Mouse (Mus musculus) embryonic facial prominence, embryonic 12.5 days (tissue): ENCODE results near the gene Tnfrsf19. TPM values are rescaled to one million over a fixed set of nuclear protein-coding genes. Genes with fewer than 3 reads are reported as not detected.
A peak's percentile ranks its signal among the peaks of the same experiment; 100 is the strongest.

Experiments
- ATAC-seq: fragments of 200-750 bp; cut with Nextera tagmentation; 2 replicates; pipeline ENCODE4 v1.8.0; 2017; ENCODE audit not compliant: insufficient number of reproducible peaks, insufficient read depth, low FRiP score, low TSS enrichment
- H3K27ac ChIP-seq: fragments of 300-500 bp; sonication (generic); 2 replicates; pipeline ENCODE4 v1.5.1; 2016; ENCODE audit warnings: mild to moderate bottlenecking
- H3K27me3 ChIP-seq: fragments of 300-500 bp; sonication (generic); 2 replicates; pipeline ENCODE4 v1.6.1; 2016; ENCODE audit warnings: mild to moderate bottlenecking, moderate library complexity
- H3K36me3 ChIP-seq: fragments of 300-500 bp; sonication (generic); 2 replicates; pipeline ENCODE4 v1.6.1; 2016; ENCODE audit warnings: mild to moderate bottlenecking
- H3K4me1 ChIP-seq: fragments of 300-500 bp; sonication (generic); 2 replicates; pipeline ENCODE4 v1.6.1; 2016
- H3K4me2 ChIP-seq: fragments of 300-500 bp; sonication (generic); replicated peaks from 2 replicates; pipeline ENCODE4 v1.6.1; 2016; ENCODE audit warnings: mild to moderate bottlenecking, moderate library complexity
- H3K4me3 ChIP-seq: fragments of 300-500 bp; sonication (generic); 2 replicates; pipeline ENCODE4 v1.5.1; 2016; ENCODE audit warnings: mild to moderate bottlenecking
- H3K9ac ChIP-seq: fragments of 300-500 bp; sonication (generic); 2 replicates; pipeline ENCODE4 v1.6.1; 2016; ENCODE audit warnings: mild to moderate bottlenecking, moderate library complexity
- H3K9me3 ChIP-seq: fragments of 300-500 bp; sonication (generic); 2 replicates; pipeline ENCODE4 v1.6.1; 2016; ENCODE audit warnings: mild to moderate bottlenecking, moderate library complexity
- WGBS: fragments of 180-500 bp; shearing (Covaris S2); methylation state at CpG from one replicate; pipeline ENCODE4 v1.1.7; 2016; 5-methylcytosine and 5-hydroxymethylcytosine counted together
- polyA plus RNA-seq: library from polyadenylated mRNA; unstranded; fragments of >200 nt; fragmentation: Nextera tagmentation; extraction: Ambion mirVana; gene quantifications from 2 replicates; pipeline ENCODE4 v1.2.1, GENCODE M21; 2016

Gene Tnfrsf19
- polyA plus RNA-seq, 1 experiment from 2014 or later = 62.6 TPM

DNA sequence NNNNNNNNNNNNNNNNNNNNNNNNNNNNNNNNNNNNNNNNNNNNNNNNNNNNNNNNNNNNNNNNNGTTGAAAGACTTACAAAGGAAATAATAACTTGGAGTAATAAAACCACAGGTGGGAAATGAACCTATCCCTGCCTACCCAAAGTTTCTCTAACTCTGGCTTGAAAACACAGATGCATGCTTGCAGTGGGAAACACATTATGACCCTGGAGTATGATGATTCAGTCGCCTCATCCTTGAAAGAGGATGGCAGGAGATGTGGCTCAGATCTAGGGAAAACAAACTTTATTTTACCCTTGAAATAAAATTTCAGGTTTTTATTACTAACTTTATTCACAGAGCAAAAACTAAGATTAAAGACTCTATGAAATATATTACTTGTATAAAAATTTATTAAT, 26.4 kb downstream of the Tnfrsf19 start:
- no peak overlapping the region for H3K9ac ChIP-seq
- no peaks in the 10 kb centered on the region for H3K9me3 ChIP-seq
- WGBS = 89% methylated on average over 1 of the region's 1 CpGs
- H3K27ac ChIP-seq = no peak overlapping the region
- no peak for ATAC-seq
- peaks cover 4% of the 10 kb centered on the region; the same call in 1 of the 2 replicates for H3K36me3 ChIP-seq
- no peaks in the 10 kb centered on the region for H3K27me3 ChIP-seq
- H3K4me3 ChIP-seq = no peak overlapping the region
- H3K4me1 ChIP-seq = peaks cover 3% of the 10 kb centered on the region; the same call in 1 of the 2 replicates
- no peak overlapping the region for H3K4me2 ChIP-seq

- Histone ChIP-seq H3K4me1 (peaks cover 23% of the 10 kb centered on the region), H3K36me3 (no peaks in the 10 kb centered on the region), H3K4me3 (no peak overlapping the region), H3K9ac (no peak overlapping the region), H3K27ac (no peak overlapping the region), H3K27me3 (no peaks in the 10 kb centered on the region), H3K4me2 (no peak overlapping the region), H3K9me3 (no peaks in the 10 kb centered on the region)
- 76% methylated on average over 15 of the region's 15 CpGs for WGBS
- no peak for ATAC-seq
Measured at GRCm38 (mm10) chr14:61014544-61014943, 31.7 kb downstream of the Tnfrsf19 start.

DNA sequence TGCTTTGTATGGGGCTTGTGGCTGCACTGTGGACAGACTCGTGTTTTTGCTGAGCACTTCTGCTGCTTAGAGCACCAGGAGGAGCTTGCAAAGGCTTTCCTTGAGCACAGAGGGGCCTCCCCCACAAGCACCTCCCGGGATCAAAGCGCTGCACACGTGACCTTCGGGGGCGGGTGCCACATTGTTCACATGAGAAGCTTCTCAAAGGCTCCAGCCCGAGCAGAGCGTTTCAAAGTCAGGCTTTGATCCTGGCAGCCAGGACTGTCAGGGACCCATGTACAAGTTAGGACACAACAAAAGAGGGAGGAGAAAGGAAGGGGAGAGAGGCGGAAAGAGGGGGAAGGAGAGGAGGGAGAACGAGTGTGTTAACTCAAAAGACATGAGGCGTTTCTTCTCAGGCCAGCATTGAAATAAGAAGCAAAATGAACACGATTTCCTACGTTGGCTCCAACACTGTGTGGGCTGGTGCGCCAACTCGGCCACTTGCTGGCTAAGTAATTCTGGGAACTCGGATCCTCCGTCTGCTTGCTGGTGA, 33.8 kb downstream of the Tnfrsf19 start:
- peak overlapping the region; percentile 46 for H3K4me2 ChIP-seq
- H3K27ac ChIP-seq = peak overlapping the region; percentile 73
- H3K4me1 ChIP-seq = peaks cover 20% of the 10 kb centered on the region
- 3% methylated on average over 17 of the region's 17 CpGs for WGBS
- H3K4me3 ChIP-seq = peak overlapping the region; percentile 12
- ATAC-seq = peak; percentile 85
- no peaks in the 10 kb centered on the region for H3K27me3 ChIP-seq
- no peak overlapping the region for H3K9ac ChIP-seq
- no peaks in the 10 kb centered on the region for H3K36me3 ChIP-seq
- no peaks in the 10 kb centered on the region for H3K9me3 ChIP-seq

- H3K4me1 ChIP-seq = peaks cover 20% of the 10 kb centered on the region
- H3K27me3 ChIP-seq = no peaks in the 10 kb centered on the region
- WGBS = 91% methylated on average over 8 of the region's 8 CpGs
- no peak for ATAC-seq
- no peaks in the 10 kb centered on the region for H3K36me3 ChIP-seq
- H3K27ac ChIP-seq = no peak overlapping the region
- no peak overlapping the region for H3K4me3 ChIP-seq
- H3K9me3 ChIP-seq = no peaks in the 10 kb centered on the region
- 0 out of 2 replicates have a peak overlapping the region, but pooled peaks have one; percentile 46 for H3K4me2 ChIP-seq
- H3K9ac ChIP-seq = no peak overlapping the region
Measured at GRCm38 (mm10) chr14:61011621-61012174, 34.6 kb downstream of the Tnfrsf19 start.

DNA sequence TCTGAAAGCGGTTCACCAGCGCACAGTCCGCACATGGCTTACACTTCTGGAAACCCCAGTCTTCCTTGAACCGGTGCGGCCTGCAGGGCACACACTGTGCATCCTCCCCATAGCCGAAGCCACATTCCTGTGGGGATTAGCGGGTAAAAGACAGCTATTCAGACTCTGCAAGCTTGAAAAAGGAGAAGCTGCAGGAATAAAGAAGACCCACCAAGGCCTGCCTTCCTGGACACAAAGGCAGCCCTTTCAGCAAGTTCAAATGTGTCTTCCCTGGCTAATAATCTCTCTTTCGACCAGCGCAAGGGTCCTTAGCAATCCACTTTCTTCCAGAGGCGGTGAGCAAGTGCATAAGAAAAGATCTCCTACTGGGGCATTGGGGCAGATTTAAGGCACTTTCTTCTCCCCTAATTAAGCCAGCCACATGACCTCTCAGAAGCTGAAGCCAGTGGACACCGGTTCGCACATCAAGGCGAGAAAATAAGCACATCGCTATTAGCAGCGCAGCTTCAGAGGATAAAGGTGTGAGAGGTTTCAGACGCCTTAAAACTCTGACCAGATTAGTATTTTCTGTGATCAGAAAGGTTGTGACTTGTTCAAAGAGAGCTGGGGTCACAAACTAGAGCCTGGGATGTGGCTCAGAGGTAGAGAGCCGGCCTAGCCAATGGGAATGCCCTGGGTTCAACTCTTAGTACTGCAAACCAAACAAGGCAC, 41.0 kb downstream of the Tnfrsf19 start:
- H3K9me3 ChIP-seq = no peaks in the 10 kb centered on the region
- peak overlapping the region; percentile 72; the same call in 1 of the 2 replicates for H3K27ac ChIP-seq
- peaks cover 8% of the 10 kb centered on the region; the same call in 1 of the 2 replicates for H3K4me1 ChIP-seq
- H3K27me3 ChIP-seq = no peaks in the 10 kb centered on the region
- H3K36me3 ChIP-seq = no peaks in the 10 kb centered on the region
- no peak overlapping the region for H3K4me2 ChIP-seq
- no peak overlapping the region for H3K4me3 ChIP-seq
- 0 out of 2 replicates have a peak, but pooled peaks have one; percentile 52 for ATAC-seq
- 23% methylated on average over 17 of the region's 17 CpGs for WGBS
- no peak overlapping the region for H3K9ac ChIP-seq

GRCm38 (mm10) chr14:61003676-61004075, 42.6 kb downstream of the Tnfrsf19 start:
- no peaks in the 10 kb centered on the region for H3K36me3 ChIP-seq
- H3K27ac ChIP-seq = no peak overlapping the region
- H3K9me3 ChIP-seq = no peaks in the 10 kb centered on the region
- no peak overlapping the region for H3K9ac ChIP-seq
- WGBS = 87% methylated on average over 6 of the region's 6 CpGs
- H3K4me2 ChIP-seq = no peak overlapping the region
- H3K27me3 ChIP-seq = no peaks in the 10 kb centered on the region
- no peak overlapping the region for H3K4me3 ChIP-seq
- peaks cover 8% of the 10 kb centered on the region; the same call in 1 of the 2 replicates for H3K4me1 ChIP-seq
- no peak for ATAC-seq

GRCm38 (mm10) chr14:61000072-61000471, 46.2 kb downstream of the Tnfrsf19 start:
- Histone ChIP-seq H3K36me3 (no peaks in the 10 kb centered on the region), H3K4me1 (peaks cover 19% of the 10 kb centered on the region), H3K4me2 (no peak overlapping the region), H3K4me3 (no peak overlapping the region), H3K27ac (no peak overlapping the region), H3K9me3 (no peaks in the 10 kb centered on the region), H3K27me3 (no peaks in the 10 kb centered on the region), H3K9ac (no peak overlapping the region)
- WGBS = 86% methylated on average over 5 of the region's 5 CpGs
- ATAC-seq = no peak

DNA sequence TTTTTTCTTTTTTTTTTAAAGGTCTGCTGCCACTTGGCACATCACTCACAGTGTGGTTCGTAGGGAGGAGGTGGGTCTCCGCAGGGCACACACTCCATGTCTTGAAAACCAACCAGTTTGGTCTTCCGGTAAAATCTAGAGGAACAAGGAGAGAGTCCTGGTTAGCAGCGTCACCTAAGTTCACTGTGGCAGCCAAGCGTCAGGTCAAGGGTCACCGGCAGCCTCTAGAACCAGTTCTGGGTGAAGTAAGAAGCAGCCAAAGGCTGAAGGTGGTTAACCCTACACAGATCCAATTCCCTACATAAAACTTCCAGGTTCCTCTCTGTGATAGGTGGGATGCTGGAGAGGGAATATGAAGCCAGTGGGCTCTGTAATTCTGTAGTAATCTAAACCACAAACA, 49.7 kb downstream of the Tnfrsf19 start:
- Histone ChIP-seq H3K27me3 (no peaks in the 10 kb centered on the region), H3K27ac (no peak overlapping the region), H3K4me2 (no peak overlapping the region), H3K4me3 (no peak overlapping the region), H3K9ac (no peak overlapping the region), H3K36me3 (no peaks in the 10 kb centered on the region), H3K4me1 (peaks cover 25% of the 10 kb centered on the region), H3K9me3 (no peaks in the 10 kb centered on the region)
- ATAC-seq = no peak
- 39% methylated on average over 6 of the region's 6 CpGs for whole genome bisulfite sequencing

DNA sequence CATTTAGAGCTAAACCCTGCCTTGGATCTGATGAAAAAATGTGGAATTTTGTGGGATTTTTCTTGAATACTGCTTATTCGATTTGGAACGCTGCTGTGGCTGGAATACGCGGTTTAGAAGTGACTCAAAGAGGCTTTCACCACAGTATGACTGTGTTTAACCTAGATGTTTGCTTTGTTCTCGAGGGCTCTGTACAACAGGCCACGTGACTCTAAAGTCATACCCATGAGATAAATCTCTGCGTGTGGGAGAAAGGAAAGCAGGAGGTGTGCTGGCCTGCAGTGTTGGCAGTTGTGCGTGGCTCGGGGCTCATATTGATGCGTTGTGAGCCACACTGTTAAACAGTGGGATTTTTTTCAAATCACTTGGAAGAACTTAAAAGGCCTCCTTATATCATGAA, 52.8 kb downstream of the Tnfrsf19 start:
- Histone ChIP-seq H3K4me1 (peaks cover 32% of the 10 kb centered on the region), H3K9ac (no peak overlapping the region), H3K4me2 (no peak overlapping the region), H3K36me3 (no peaks in the 10 kb centered on the region), H3K27me3 (no peaks in the 10 kb centered on the region), H3K9me3 (no peaks in the 10 kb centered on the region), H3K27ac (peak overlapping the region; percentile 23; the same call in 1 of the 2 replicates), H3K4me3 (no peak overlapping the region)
- 78% methylated on average over 10 of the region's 10 CpGs for WGBS
- no peak for ATAC-seq

DNA sequence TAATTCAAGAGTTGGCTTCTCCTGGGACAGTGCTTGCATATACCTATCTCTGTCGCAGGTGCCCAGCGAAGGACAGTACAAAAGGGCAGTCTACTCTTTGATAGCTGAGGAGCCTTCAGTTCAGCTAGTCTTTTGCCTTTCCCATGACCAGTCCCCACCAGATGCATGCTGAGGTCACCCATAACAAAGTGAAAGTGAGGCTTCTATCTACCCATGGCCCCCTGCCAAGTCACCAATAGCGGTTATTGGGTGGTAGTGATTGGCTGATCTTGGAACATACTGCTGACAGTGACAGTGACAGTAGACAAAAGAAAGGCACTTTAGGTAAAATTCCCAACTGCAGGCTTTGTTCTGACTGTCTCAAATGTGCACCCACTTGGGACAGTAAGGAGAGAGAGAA, 53.2 kb downstream of the Tnfrsf19 start:
- H3K9ac ChIP-seq = no peak overlapping the region
- H3K4me3 ChIP-seq = no peak overlapping the region
- H3K36me3 ChIP-seq = no peaks in the 10 kb centered on the region
- H3K9me3 ChIP-seq = no peaks in the 10 kb centered on the region
- H3K4me2 ChIP-seq = no peak overlapping the region
- peaks cover 36% of the 10 kb centered on the region for H3K4me1 ChIP-seq
- no peaks in the 10 kb centered on the region for H3K27me3 ChIP-seq
- ATAC-seq = no peak
- peak overlapping the region; percentile 23; the same call in 1 of the 2 replicates for H3K27ac ChIP-seq
- WGBS = 91% methylated on average over 3 of the region's 3 CpGs

DNA sequence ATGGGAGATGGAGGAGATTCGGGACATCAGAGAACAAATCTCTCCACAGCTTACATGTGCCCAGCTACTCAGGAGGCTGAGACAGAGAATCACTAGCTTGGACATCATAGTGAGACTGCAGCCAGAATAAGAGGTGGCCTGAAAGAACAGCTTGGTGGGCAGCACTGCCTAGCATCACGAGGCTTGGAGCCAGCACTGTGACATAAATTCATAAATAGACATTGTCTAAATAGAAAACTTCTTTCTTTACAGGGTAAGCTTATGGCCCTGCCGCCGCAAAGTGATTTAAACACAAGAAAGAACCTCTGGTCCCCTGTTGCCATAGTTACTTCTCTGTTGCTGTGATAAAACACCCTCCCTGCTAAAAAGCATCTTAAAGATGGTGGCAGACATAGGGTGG, 54.1 kb downstream of the Tnfrsf19 start:
- no peak overlapping the region for H3K4me3 ChIP-seq
- H3K36me3 ChIP-seq = no peaks in the 10 kb centered on the region
- H3K9ac ChIP-seq = no peak overlapping the region
- no peak overlapping the region for H3K4me2 ChIP-seq
- no peaks in the 10 kb centered on the region for H3K9me3 ChIP-seq
- no peak overlapping the region for H3K27ac ChIP-seq
- H3K27me3 ChIP-seq = no peaks in the 10 kb centered on the region
- ATAC-seq = no peak
- 88% methylated on average over 4 of the region's 4 CpGs for WGBS
- peaks cover 42% of the 10 kb centered on the region for H3K4me1 ChIP-seq

- Histone ChIP-seq H3K27me3 (no peaks in the 10 kb centered on the region), H3K9ac (no peak overlapping the region), H3K4me3 (no peak overlapping the region), H3K4me1 (peaks cover 43% of the 10 kb centered on the region), H3K9me3 (no peaks in the 10 kb centered on the region), H3K36me3 (no peaks in the 10 kb centered on the region), H3K27ac (no peak overlapping the region), H3K4me2 (no peak overlapping the region)
- ATAC-seq = no peak
- 25% methylated on average over 6 of the region's 6 CpGs for WGBS
Measured at GRCm38 (mm10) chr14:60988228-60988627, 58.1 kb downstream of the Tnfrsf19 start.
